Mouse (Mus musculus): ENCODE measurements around the gene Galnt9. TPM values are rescaled to one million over a fixed set of nuclear protein-coding genes. Genes with fewer than 3 reads are reported as not detected.

Galnt9 gene
- polyA plus RNA-seq, 1 experiment from 2014 or later, result 15.5 TPM

DNA sequence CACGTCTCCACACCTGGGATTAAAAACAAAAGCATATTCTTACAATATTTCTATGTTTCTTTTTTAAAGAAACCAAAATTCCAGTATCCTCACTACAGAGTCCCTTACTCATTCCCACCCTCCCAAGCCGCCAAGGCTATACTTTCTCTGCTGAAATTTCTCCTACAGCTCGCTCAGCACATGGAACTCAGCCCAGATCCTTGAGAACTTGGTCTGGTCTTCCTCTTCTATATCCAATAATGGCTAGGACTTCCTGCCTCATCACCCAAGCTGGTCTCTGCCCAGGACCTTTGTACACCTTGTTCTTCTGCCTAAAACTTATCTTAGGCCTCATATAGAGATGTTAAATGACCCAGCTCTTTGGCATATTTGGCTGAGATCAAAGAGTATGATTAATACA lies 37.3 kb upstream of the Galnt9 start:
- ATAC-seq, result no peak
- no peak overlapping the region for H3K9ac ChIP-seq (replicated peaks; ENCODE audit: low read depth, low read length)
- H3K9me3 ChIP-seq (ENCODE audit: control insufficient read depth, low read length), result no peaks in the 10 kb centered on the region
- no peak overlapping the region for H3K4me2 ChIP-seq (ENCODE audit: low read length)
- no peak overlapping the region for H3K27ac ChIP-seq (ENCODE audit: low read length)
- H3K36me3 ChIP-seq (ENCODE audit: control insufficient read depth, insufficient read depth), result no peaks in the 10 kb centered on the region
- H3K4me1 ChIP-seq (replicated peaks; ENCODE audit: control insufficient read depth, insufficient read depth, low read length), result peaks cover 7% of the 10 kb centered on the region
- WGBS, result 71% methylated on average over 3 of the region's 3 CpGs
- no peaks in the 10 kb centered on the region for H3K27me3 ChIP-seq (replicated peaks; ENCODE audit: control insufficient read depth, insufficient read depth, low read length)
- H3K4me3 ChIP-seq (replicated peaks; ENCODE audit: low read length), result no peak overlapping the region

DNA sequence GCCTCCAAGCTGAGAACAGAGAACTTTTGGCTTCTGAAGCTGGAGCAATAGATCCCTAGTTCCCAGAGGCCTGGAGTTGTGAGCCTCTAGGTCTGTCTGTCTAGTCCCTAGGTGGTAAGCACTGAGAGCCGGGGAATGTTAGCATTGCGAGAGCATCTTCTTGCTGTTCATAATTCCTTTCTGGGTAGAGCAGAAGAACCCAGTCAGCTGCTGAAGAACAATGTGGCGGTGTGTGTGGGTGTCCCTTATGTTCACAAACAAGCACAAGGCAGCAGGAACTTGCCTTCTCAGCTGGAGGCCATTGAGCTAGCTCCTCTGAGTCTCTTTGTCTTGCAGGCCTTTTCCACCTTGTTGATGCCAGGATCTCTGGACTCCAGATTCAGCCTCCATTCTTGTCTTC lies 36.2 kb upstream of the Galnt9 start:
- no peak overlapping the region for H3K4me3 ChIP-seq (replicated peaks; ENCODE audit: low read length)
- no peak overlapping the region for H3K27ac ChIP-seq (ENCODE audit: low read length)
- no peaks in the 10 kb centered on the region for H3K9me3 ChIP-seq (ENCODE audit: control insufficient read depth, low read length)
- no peaks in the 10 kb centered on the region for H3K36me3 ChIP-seq (ENCODE audit: control insufficient read depth, insufficient read depth)
- H3K4me2 ChIP-seq (ENCODE audit: low read length), result no peak overlapping the region
- H3K9ac ChIP-seq (replicated peaks; ENCODE audit: low read depth, low read length), result no peak overlapping the region
- peaks cover 7% of the 10 kb centered on the region for H3K4me1 ChIP-seq (replicated peaks; ENCODE audit: control insufficient read depth, insufficient read depth, low read length)
- 79% methylated on average over 3 of the region's 3 CpGs for WGBS
- no peak for ATAC-seq
- H3K27me3 ChIP-seq (replicated peaks; ENCODE audit: control insufficient read depth, insufficient read depth, low read length), result no peaks in the 10 kb centered on the region; the same call in 1 of the 2 replicates

DNA sequence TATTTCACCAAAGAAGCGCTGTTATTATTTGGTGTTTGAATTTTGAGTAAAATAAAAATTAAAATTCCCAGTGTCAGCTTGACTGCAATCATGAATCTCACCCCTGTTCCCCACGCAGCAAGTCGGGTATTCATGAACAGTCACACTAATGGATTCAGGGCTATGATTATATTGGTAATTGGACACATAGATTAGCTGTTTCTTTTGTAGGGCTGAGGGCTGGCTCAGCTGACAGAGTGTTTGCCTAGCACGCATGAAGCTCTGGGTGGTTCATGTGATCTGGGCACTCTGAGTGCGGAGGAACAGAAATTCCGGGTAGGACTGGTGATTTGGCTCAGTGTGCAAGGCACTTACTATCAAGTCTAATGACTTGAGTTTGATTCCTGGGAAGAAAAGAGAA lies 33.8 kb upstream of the Galnt9 start:
- peak; percentile 64 for ATAC-seq
- no peaks in the 10 kb centered on the region; the same call in 1 of the 2 replicates for H3K27me3 ChIP-seq (replicated peaks; ENCODE audit: control insufficient read depth, insufficient read depth, low read length)
- no peak overlapping the region for H3K4me2 ChIP-seq (ENCODE audit: low read length)
- no peaks in the 10 kb centered on the region for H3K36me3 ChIP-seq (ENCODE audit: control insufficient read depth, insufficient read depth)
- peaks cover 7% of the 10 kb centered on the region for H3K4me1 ChIP-seq (replicated peaks; ENCODE audit: control insufficient read depth, insufficient read depth, low read length)
- 53% methylated on average over 6 of the region's 6 CpGs for WGBS
- H3K9me3 ChIP-seq (ENCODE audit: control insufficient read depth, low read length), result no peaks in the 10 kb centered on the region
- no peak overlapping the region for H3K9ac ChIP-seq (replicated peaks; ENCODE audit: low read depth, low read length)
- no peak overlapping the region for H3K4me3 ChIP-seq (replicated peaks; ENCODE audit: low read length)
- H3K27ac ChIP-seq (ENCODE audit: low read length), result peak overlapping the region; percentile 31; the same call in 1 of the 2 replicates

DNA sequence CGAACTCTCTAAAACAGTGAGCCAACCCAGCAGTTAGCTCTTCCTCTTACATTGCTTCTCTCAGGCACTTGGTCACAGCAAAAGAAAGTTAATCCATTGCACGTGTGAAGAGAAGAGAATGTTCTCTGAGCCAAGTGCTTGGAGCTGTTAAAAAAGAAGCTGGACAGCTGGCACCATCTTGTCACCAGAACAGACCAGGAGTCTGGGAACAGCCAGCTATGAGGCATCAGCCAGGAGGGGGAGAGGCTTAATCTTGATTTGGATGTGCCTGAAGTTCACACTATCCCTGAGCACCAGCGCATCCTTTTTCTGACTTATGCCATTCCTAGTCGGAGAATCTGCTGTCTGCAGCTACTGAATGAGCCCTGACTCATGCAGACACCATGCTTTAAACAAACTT lies 30.4 kb upstream of the Galnt9 start:
- H3K27me3 ChIP-seq (replicated peaks; ENCODE audit: control insufficient read depth, insufficient read depth, low read length), result no peaks in the 10 kb centered on the region; the same call in 1 of the 2 replicates
- no peaks in the 10 kb centered on the region for H3K36me3 ChIP-seq (ENCODE audit: control insufficient read depth, insufficient read depth)
- H3K9me3 ChIP-seq (ENCODE audit: control insufficient read depth, low read length), result no peaks in the 10 kb centered on the region
- no peak overlapping the region for H3K9ac ChIP-seq (replicated peaks; ENCODE audit: low read depth, low read length)
- no peak overlapping the region for H3K4me2 ChIP-seq (ENCODE audit: low read length)
- ATAC-seq, result no peak
- 77% methylated on average over 4 of the region's 4 CpGs for WGBS
- H3K4me3 ChIP-seq (replicated peaks; ENCODE audit: low read length), result no peak overlapping the region
- H3K4me1 ChIP-seq (replicated peaks; ENCODE audit: control insufficient read depth, insufficient read depth, low read length), result 0 out of 2 replicates have a peak, but pooled peaks cover 2% of the 10 kb centered on the region
- H3K27ac ChIP-seq (ENCODE audit: low read length), result no peak overlapping the region

DNA sequence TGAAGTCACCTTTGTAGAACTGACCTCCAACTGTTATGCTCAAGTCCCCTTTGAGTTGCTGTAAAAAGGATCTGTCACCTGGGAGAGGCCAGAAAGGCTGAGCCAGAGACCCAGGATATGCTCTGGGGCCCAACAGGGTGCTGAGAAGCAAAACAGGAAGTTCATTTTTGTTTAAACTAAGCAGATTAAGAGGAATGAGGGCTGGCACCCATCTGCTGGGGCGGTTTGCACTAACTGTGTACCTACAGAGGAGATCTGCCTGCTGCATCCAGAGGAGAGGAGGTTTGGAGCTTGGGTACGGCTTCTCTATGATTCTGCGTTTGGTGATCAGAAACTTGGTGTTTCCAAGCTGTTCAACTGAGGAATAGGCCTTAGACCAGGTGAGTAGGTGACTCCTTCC lies 29.5 kb upstream of the Galnt9 start:
- no peaks in the 10 kb centered on the region for H3K36me3 ChIP-seq (ENCODE audit: control insufficient read depth, insufficient read depth)
- H3K4me2 ChIP-seq (ENCODE audit: low read length), result no peak overlapping the region
- H3K4me1 ChIP-seq (replicated peaks; ENCODE audit: control insufficient read depth, insufficient read depth, low read length), result 0 out of 2 replicates have a peak, but pooled peaks cover 2% of the 10 kb centered on the region
- H3K9me3 ChIP-seq (ENCODE audit: control insufficient read depth, low read length), result no peaks in the 10 kb centered on the region
- no peak overlapping the region for H3K9ac ChIP-seq (replicated peaks; ENCODE audit: low read depth, low read length)
- H3K27ac ChIP-seq (ENCODE audit: low read length), result no peak overlapping the region
- no peak overlapping the region for H3K4me3 ChIP-seq (replicated peaks; ENCODE audit: low read length)
- no peak for ATAC-seq
- no peaks in the 10 kb centered on the region; the same call in 1 of the 2 replicates for H3K27me3 ChIP-seq (replicated peaks; ENCODE audit: control insufficient read depth, insufficient read depth, low read length)
- 76% methylated on average over 3 of the region's 3 CpGs for WGBS

DNA sequence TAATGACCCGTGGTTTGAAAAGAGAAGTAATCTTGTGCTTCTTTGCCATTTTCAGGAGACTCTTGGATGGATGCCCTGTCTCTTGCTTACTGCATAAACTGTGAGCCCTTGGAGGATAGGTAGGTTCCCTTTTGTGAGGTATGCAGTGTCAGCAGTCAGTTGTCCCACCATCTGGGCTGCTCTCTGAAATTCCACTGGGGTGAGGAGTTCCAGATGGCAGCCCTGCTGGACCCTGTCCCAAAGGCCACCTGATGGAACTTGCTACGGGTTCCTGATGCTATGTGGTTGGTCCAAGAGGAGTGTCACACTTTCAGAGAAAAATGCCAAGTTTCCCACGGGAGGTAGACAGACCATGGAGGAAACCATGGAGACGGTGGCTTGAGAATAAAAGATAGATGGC lies 27.8 kb upstream of the Galnt9 start:
- 80% methylated on average over 4 of the region's 4 CpGs for WGBS
- no peak for ATAC-seq

DNA sequence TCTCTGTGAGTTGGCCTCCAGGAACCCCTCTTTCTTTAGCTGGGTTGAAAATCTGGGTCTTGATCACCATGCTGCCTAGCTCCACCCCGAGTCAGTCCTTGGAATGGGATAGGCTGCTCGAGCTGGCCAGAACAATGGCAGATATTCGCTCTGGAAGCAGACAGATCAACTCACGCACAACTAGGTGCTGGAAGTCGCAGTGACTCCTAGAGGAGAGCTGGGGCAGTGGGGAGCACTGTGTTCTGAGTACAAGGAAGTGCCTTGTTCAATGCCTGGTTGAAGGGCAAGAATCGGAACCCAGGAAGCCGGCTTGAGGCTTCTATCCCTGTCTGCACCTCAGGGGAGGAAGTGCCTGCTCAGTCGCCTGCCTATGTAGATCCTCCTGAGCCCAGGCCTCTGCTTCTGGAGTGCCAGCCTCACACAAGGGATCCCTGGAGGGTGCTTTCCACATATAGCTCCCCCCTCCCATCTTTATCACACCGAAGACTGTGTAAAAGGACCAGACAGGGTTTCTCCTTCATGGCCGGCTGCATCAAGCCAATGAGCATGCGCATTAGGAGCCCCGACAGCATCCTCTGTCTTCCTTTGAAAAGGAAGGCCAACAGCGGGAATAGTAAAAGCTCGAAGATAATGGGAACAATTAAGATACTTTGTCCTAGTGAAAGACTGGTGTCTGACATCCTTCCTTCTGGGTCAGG lies 25.9 kb upstream of the Galnt9 start:
- H3K36me3 ChIP-seq (ENCODE audit: control insufficient read depth, insufficient read depth), result no peaks in the 10 kb centered on the region
- no peaks in the 10 kb centered on the region for H3K4me1 ChIP-seq (replicated peaks; ENCODE audit: control insufficient read depth, insufficient read depth, low read length)
- no peak overlapping the region for H3K9ac ChIP-seq (replicated peaks; ENCODE audit: low read depth, low read length)
- no peak overlapping the region for H3K27ac ChIP-seq (ENCODE audit: low read length)
- no peak for ATAC-seq
- no peaks in the 10 kb centered on the region for H3K27me3 ChIP-seq (replicated peaks; ENCODE audit: control insufficient read depth, insufficient read depth, low read length)
- H3K4me2 ChIP-seq (ENCODE audit: low read length), result no peak overlapping the region
- no peak overlapping the region for H3K4me3 ChIP-seq (replicated peaks; ENCODE audit: low read length)
- WGBS, result 21% methylated on average over 14 of the region's 14 CpGs
- H3K9me3 ChIP-seq (ENCODE audit: control insufficient read depth, low read length), result no peaks in the 10 kb centered on the region

More for the DNA sequence above, 27.8 kb upstream of the Galnt9 start:
- Histone ChIP-seq H3K4me3 (replicated peaks; ENCODE audit: low read length) (no peak overlapping the region), H3K27ac (ENCODE audit: low read length) (no peak overlapping the region), H3K36me3 (ENCODE audit: control insufficient read depth, insufficient read depth) (no peaks in the 10 kb centered on the region), H3K4me1 (replicated peaks; ENCODE audit: control insufficient read depth, insufficient read depth, low read length) (no peaks in the 10 kb centered on the region), H3K27me3 (replicated peaks; ENCODE audit: control insufficient read depth, insufficient read depth, low read length) (no peaks in the 10 kb centered on the region; the same call in 1 of the 2 replicates), H3K9me3 (ENCODE audit: control insufficient read depth, low read length) (no peaks in the 10 kb centered on the region), H3K9ac (replicated peaks; ENCODE audit: low read depth, low read length) (no peak overlapping the region), H3K4me2 (ENCODE audit: low read length) (no peak overlapping the region)

DNA sequence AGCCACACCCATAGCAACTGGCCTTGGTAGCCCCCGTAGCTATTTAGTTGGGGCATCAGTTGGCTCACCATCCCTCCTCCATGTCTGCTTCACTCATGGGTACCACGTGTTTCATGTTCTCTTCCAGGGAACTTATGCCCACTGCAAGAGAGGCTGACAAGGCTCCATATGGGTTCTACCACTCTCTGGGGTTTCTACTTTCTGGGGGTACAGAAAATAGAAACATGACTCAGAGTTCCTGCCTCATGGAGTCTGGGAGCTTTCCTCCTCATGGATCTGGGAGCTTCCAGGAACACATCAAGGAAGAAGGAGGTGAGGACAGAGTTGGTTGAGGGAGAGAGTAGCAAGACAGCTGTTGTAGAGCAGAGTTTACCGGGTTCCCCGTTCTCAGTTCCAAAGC lies 23.2 kb upstream of the Galnt9 start:
- 88% methylated on average over 4 of the region's 4 CpGs for WGBS

DNA sequence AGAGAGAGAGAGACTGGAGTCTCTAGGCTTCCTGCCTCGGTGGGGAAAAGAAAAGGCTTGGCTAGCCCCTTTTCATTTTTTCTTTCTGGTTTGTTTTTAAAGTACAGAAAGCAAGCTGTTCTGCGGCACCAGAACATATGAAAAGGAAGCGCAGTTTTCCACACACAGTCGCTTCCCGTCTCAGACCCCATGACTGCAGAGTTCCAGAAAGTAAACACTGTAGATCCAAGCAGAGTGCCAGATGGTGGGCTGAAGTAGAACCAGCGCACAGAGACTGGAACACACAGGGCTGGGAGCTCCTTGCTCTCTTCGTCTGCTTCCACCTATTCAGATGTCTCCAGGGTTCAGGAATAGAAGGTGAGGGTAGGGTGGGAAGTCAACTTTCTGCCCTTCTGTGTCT lies 22.3 kb upstream of the Galnt9 start:
- Histone ChIP-seq H3K4me2 (ENCODE audit: low read length) (no peak overlapping the region), H3K27ac (ENCODE audit: low read length) (no peak overlapping the region), H3K9me3 (ENCODE audit: control insufficient read depth, low read length) (no peaks in the 10 kb centered on the region), H3K9ac (replicated peaks; ENCODE audit: low read depth, low read length) (no peak overlapping the region), H3K36me3 (ENCODE audit: control insufficient read depth, insufficient read depth) (no peaks in the 10 kb centered on the region), H3K27me3 (replicated peaks; ENCODE audit: control insufficient read depth, insufficient read depth, low read length) (no peaks in the 10 kb centered on the region), H3K4me1 (replicated peaks; ENCODE audit: control insufficient read depth, insufficient read depth, low read length) (no peaks in the 10 kb centered on the region), H3K4me3 (replicated peaks; ENCODE audit: low read length) (no peak overlapping the region)
- 64% methylated on average over 7 of the region's 7 CpGs for WGBS
- ATAC-seq, result peak; percentile 38; the same call in 1 of the 2 replicates

More for the DNA sequence above, 23.2 kb upstream of the Galnt9 start:
- H3K4me2 ChIP-seq (ENCODE audit: low read length), result no peak overlapping the region
- no peaks in the 10 kb centered on the region for H3K9me3 ChIP-seq (ENCODE audit: control insufficient read depth, low read length)
- no peaks in the 10 kb centered on the region for H3K27me3 ChIP-seq (replicated peaks; ENCODE audit: control insufficient read depth, insufficient read depth, low read length)
- H3K27ac ChIP-seq (ENCODE audit: low read length), result no peak overlapping the region
- H3K4me3 ChIP-seq (replicated peaks; ENCODE audit: low read length), result no peak overlapping the region
- H3K4me1 ChIP-seq (replicated peaks; ENCODE audit: control insufficient read depth, insufficient read depth, low read length), result no peaks in the 10 kb centered on the region
- H3K36me3 ChIP-seq (ENCODE audit: control insufficient read depth, insufficient read depth), result no peaks in the 10 kb centered on the region
- no peak for ATAC-seq
- H3K9ac ChIP-seq (replicated peaks; ENCODE audit: low read depth, low read length), result no peak overlapping the region

All from forebrain, embryonic 16.5 days (tissue).